Mouse (Mus musculus): Measurements from ENCODE around the gene Creb3l1. TPM values are rescaled to one million over a fixed set of nuclear protein-coding genes. Genes with fewer than 3 reads are reported as not detected.

Creb3l1 gene
- polyA plus RNA-seq, 1 experiment from 2014 or later: 0.45 TPM

DNA sequence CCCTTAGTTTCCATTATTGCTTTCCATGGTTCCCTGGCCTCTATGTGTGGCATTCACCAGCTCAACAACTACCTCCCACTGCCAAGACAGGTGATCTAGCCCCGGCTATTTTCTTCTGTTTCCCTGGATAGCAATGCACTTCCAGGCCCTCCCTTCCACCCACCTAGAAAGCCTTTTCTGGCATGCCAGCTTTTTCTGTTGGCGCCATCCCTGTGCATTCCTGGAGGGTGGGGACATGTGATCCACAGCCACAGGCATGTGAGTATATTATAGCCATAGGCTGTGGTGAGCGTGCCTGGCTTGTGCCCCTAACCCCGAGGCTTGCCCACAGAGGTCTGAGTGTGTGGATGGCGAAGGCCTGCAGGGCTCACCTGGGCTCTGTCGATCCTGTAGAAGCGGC lies 88.1 kb downstream of the Creb3l1 start:
- H3K27me3 ChIP-seq (ENCODE audit: low read depth, poor library complexity, severe bottlenecking): no peaks in the 10 kb centered on the region
- no peak for DNase-seq (ENCODE audit: low spot score)
- H3K4me1 ChIP-seq: peaks cover 48% of the 10 kb centered on the region
- H3K9me3 ChIP-seq (replicated peaks): no peaks in the 10 kb centered on the region
- H3K27ac ChIP-seq: no peak overlapping the region; the same call in 1 of the 2 replicates
- H3K4me3 ChIP-seq: no peak overlapping the region
- peaks cover 81% of the 10 kb centered on the region for H3K36me3 ChIP-seq
- 93% methylated on average over 7 of the region's 7 CpGs for WGBS

DNA sequence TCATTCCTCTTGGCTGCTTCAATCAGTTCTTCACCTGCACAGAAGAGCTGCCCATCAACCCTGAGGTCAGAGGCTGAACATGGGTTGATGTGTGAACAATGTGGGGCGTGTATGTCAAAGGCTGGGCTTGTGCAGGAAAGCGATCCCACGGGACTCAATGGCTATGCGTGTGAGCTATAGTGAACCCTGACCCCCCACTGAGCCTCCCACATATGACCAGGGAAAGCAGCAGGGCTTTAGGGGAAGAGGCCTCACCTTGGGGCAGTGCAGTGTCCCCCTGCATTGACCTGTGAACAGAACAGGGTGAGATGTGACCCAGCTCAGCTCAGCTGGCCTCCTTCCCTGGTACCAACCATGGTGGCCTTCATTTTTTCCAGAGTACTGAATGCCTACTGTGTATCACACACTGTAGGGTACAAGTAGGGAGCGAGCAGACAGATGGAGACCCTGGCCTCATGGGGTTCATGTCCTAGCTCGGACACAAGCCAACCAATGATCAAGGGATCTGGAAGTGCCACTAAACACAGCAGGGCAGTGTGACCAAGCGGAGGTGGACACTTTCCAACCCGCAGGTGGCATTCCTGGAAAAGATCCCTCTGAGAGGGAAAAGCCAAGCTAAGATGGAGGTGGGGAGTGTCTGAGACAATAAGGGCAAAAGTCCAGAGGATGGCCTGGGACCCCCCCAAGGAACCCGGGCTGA lies 89.3 kb downstream of the Creb3l1 start:
- 89% methylated on average over 9 of the region's 9 CpGs for WGBS

DNA sequence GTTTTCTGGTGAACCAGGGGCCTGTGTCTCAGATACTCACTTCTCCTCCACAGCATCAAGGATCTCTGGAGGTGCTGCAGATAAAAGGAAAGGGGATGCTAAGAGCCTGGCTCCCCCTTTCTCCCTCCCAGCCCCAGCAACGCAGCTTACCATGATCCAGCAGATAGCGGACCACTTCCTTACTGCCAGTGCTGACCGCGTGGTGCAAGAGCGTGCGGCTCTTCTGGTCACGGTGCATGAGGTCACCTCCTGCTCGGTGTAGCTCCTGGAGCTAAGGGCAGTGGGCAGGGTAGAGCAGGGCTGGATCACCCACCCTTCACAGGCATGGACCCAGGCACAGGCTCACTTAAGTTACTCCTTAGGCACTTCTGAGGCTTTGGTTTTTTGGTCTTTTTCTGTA lies 90.3 kb downstream of the Creb3l1 start:
- Histone ChIP-seq H3K27ac (peak overlapping the region; percentile 100), H3K27me3 (ENCODE audit: low read depth, poor library complexity, severe bottlenecking) (no peaks in the 10 kb centered on the region), H3K4me3 (peak overlapping the region; percentile 88), H3K36me3 (peaks cover 77% of the 10 kb centered on the region), H3K9me3 (replicated peaks) (no peaks in the 10 kb centered on the region), H3K4me1 (peaks cover 58% of the 10 kb centered on the region)
- peak; percentile 41 for DNase-seq (ENCODE audit: low spot score)
- 49% methylated on average over 8 of the region's 8 CpGs for WGBS

More for the DNA sequence above, 89.3 kb downstream of the Creb3l1 start:
- Histone ChIP-seq H3K4me3 (no peak overlapping the region), H3K27me3 (ENCODE audit: low read depth, poor library complexity, severe bottlenecking) (no peaks in the 10 kb centered on the region), H3K36me3 (peaks cover 77% of the 10 kb centered on the region), H3K4me1 (peaks cover 48% of the 10 kb centered on the region), H3K27ac (peak overlapping the region; percentile 100), H3K9me3 (replicated peaks) (no peaks in the 10 kb centered on the region)
- DNase-seq (ENCODE audit: low spot score): no peak

DNA sequence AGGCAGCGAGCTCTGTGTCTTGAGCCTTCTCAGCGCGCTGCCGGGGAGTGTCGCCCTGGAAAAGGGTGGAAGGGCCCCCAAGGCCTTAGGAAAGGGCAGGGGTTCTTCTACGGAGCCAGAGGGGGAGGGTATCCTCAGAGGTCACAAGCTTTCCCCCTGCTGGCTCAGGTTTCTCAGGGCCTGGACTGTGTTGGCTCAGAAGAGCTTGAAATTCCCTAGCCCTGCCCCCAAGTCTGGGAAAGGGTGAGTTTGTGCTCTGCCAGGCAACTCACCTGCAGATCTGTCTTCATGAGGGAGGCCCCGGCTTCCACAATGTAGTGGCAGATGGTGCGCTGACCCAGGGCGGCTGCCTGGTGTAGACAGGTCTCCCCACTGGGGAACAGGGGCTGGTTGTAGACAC lies 90.8 kb downstream of the Creb3l1 start:
- Histone ChIP-seq H3K4me3 (peak overlapping the region; percentile 88), H3K36me3 (peaks cover 77% of the 10 kb centered on the region), H3K27ac (peak overlapping the region; percentile 100), H3K9me3 (replicated peaks) (no peaks in the 10 kb centered on the region), H3K27me3 (ENCODE audit: low read depth, poor library complexity, severe bottlenecking) (no peaks in the 10 kb centered on the region), H3K4me1 (peaks cover 63% of the 10 kb centered on the region)
- DNase-seq (ENCODE audit: low spot score): no peak
- WGBS: 11% methylated on average over 9 of the region's 9 CpGs

DNA sequence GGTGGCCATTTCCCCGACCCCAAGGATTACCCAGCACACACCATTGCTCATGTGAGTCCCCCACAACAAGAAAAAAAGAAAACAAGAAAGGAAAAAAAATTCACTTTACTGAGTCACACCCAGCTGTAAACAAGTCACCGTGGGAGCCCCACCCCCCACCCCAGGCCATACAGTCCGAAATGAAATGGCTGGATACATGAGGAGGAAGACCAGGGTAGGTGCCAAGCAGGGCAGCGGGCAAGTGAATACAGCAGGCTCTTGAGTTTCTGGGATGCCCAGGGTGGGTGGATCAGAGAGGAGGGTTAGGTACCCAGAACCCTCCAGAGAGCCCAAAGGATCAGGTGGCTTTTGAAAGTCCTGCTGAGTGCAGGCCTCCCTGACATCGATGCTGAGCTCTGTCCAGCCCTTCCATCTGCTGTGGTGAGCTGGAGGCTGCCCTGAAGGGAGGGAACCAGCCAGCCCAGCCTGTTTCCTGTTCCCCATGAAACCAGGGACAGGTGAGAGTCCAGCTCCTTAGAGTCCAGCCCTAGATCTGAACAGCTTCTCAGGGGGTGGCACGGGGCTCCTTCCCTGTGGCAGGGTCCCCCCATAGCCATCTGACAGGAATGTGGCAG lies 91.5 kb downstream of the Creb3l1 start:
- peaks cover 70% of the 10 kb centered on the region for H3K4me1 ChIP-seq
- H3K36me3 ChIP-seq: peaks cover 76% of the 10 kb centered on the region
- H3K9me3 ChIP-seq (replicated peaks): no peaks in the 10 kb centered on the region
- H3K27me3 ChIP-seq (ENCODE audit: low read depth, poor library complexity, severe bottlenecking): no peaks in the 10 kb centered on the region
- peak overlapping the region; percentile 100 for H3K27ac ChIP-seq
- WGBS: 9% methylated on average over 6 of the region's 6 CpGs
- H3K4me3 ChIP-seq: peak overlapping the region; percentile 88
- DNase-seq (ENCODE audit: low spot score): peak; percentile 73

Small RNA genes within 50 kb of the gene (microRNA-seq; reads per million reads assigned to microRNA genes)
- gene Mir6999: not detected

Other genes with a start within 250 kb of the Creb3l1 start
- 0.67 and 0.76 TPM in 2 replicates for gene Chrm4, start 97.3 kb downstream of the Creb3l1 start, polyA plus RNA-seq (2016; fragmentation: Nextera tagmentation; extraction: Ambion mirVana)
- 2,617 and 2,689 TPM in 2 replicates for gene Mdk, start 92.2 kb downstream of the Creb3l1 start, polyA plus RNA-seq (2016; fragmentation: Nextera tagmentation; extraction: Ambion mirVana)
- 0.33 and 0.56 TPM in 2 replicates for gene Gm9821, start 78.8 kb downstream of the Creb3l1 start, polyA plus RNA-seq (2016; fragmentation: Nextera tagmentation; extraction: Ambion mirVana)
- 57.3 and 59.9 TPM in 2 replicates for gene Dgkz, start 48.6 kb downstream of the Creb3l1 start, polyA plus RNA-seq (2016; fragmentation: Nextera tagmentation; extraction: Ambion mirVana)
- 34.7 and 40.2 TPM in 2 replicates for gene Phf21a, start 68.6 kb upstream of the Creb3l1 start, polyA plus RNA-seq (2016; fragmentation: Nextera tagmentation; extraction: Ambion mirVana)